Mouse (Mus musculus) embryonic fibroblast, embryonic 13.5 days (primary cell): ENCODE results near the gene Dmc1.
A peak's percentile ranks its signal among the peaks of the same experiment; 100 is the strongest.

Experiments used
- CTCF ChIP-seq: IDR thresholded peaks from 2 replicates; pipeline ENCODE4 v1.5.1; 2011; ENCODE audit warnings: mild to moderate bottlenecking, control low read depth, low read length, moderate library complexity, borderline replicate concordance; ENCODE audit not compliant: insufficient read depth
- POLR2A ChIP-seq: IDR thresholded peaks from 2 replicates; pipeline ENCODE4 v1.6.1; 2011; ENCODE audit warnings: low read depth, mild to moderate bottlenecking, control low read depth, low read length, moderate library complexity

GRCm38 (mm10) chr15:79525564-79525963 is 79.3 kb downstream of the Dmc1 start:
- TF ChIP-seq CTCF = no peak
- TF ChIP-seq POLR2A = peak; percentile 9; the same call in 1 of the 2 replicates
